Mouse (Mus musculus) CH12.LX (cell line): ENCODE measurements around the gene Kctd15.

Experiments used
- CTCF ChIP-seq, 2 experiments: IDR thresholded peaks in 1 of 2; conservative IDR thresholded peaks in 1 of 2; 2 replicates each; pipeline ENCODE4 v1.5.1; 2011 to 2012; ENCODE audit warnings: low read depth in 2 of 2, low read length in 2 of 2, improper control_type of control experiment in 1 of 2, inconsistent platforms in 1 of 2, mild to moderate bottlenecking in 1 of 2, moderate library complexity in 1 of 2
- E2F4 ChIP-seq: IDR thresholded peaks from 2 replicates; pipeline ENCODE4 v1.6.1; 2011; ENCODE audit warnings: low read depth, low read length, improper control_type of control experiment; ENCODE audit not compliant: insufficient replicate concordance
- EP300 ChIP-seq: IDR thresholded peaks from 2 replicates; pipeline ENCODE4 v1.6.1; 2011; ENCODE audit warnings: low read length, improper control_type of control experiment
- HCFC1 ChIP-seq: IDR thresholded peaks from 2 replicates; pipeline ENCODE4 v1.6.1; 2012; ENCODE audit warnings: low read depth, mild to moderate bottlenecking, inconsistent platforms, low read length, improper control_type of control experiment
- MYC ChIP-seq: IDR thresholded peaks from 2 replicates; pipeline ENCODE4 v1.6.1; 2011; ENCODE audit warnings: low read depth, mild to moderate bottlenecking, improper control_type of control experiment, low read length
- POLR2A ChIP-seq: IDR thresholded peaks from 2 replicates; pipeline ENCODE4 v1.6.1; 2011; ENCODE audit warnings: low read depth, mild to moderate bottlenecking, improper control_type of control experiment, low read length
- TBP ChIP-seq: conservative IDR thresholded peaks from 2 replicates; pipeline ENCODE4 v1.6.1; 2011; ENCODE audit warnings: low read depth, low read length, improper control_type of control experiment
- TCF12 ChIP-seq: IDR thresholded peaks from 2 replicates; pipeline ENCODE4 v1.6.1; 2014; ENCODE audit warnings: low read depth, mild to moderate bottlenecking, inconsistent platforms, low read length, improper control_type of control experiment
- USF1 ChIP-seq: IDR thresholded peaks from 2 replicates; pipeline ENCODE4 v1.6.1; 2014; ENCODE audit warnings: low read depth, mild to moderate bottlenecking, inconsistent platforms, low read length, improper control_type of control experiment
- ZC3H11A ChIP-seq: IDR thresholded peaks from 2 replicates; pipeline ENCODE4 v1.6.1; 2012; ENCODE audit warnings: low read depth, mild to moderate bottlenecking, inconsistent platforms, low read length, improper control_type of control experiment

DNA sequence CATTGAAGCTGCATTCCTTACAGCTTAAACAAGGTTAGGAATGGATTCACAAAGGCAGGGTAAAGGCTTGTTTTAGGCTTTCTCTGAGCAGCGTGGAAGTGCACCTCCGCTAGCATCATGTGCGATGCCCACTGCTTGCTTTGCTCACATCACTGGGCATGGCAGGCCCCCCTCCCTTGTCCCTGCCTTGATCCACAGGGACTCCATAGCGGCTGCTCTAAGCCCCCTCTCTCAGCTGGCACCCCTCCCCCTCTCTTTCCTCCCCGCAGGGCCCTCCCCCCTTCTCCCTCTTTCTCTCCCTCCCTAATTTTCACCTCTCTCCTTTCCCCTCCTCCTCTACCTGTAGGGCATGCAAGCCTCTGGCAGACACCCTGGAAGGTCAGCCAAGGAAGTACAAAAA, 5.7 kb upstream of the Kctd15 start:
- TF ChIP-seq ZC3H11A = no peak
- no peak for TF ChIP-seq POLR2A
- no peak for TF ChIP-seq E2F4
- TF ChIP-seq CTCF (conservative IDR thresholded peaks at IDR 0.05 in 1 of 2, IDR thresholded peaks at IDR 0.05 in 1 of 2; ENCODE audit: low read depth in 2 of 2, low read length in 2 of 2) = no peak
- no peak for TF ChIP-seq TBP
- no peak for TF ChIP-seq MYC
- TF ChIP-seq USF1 = no peak
- TF ChIP-seq EP300 = no peak
- no peak for TF ChIP-seq TCF12
- no peak for TF ChIP-seq HCFC1
